Mouse (Mus musculus) midbrain, embryonic 15.5 days (tissue): ENCODE data around the gene Olfr247. TPM values are rescaled to one million over a fixed set of nuclear protein-coding genes. Genes with fewer than 3 reads are reported as not detected.
"Not testable (repeated sequence)": the region's sequence is repeated elsewhere in the genome, so short reads cannot be mapped to it uniquely, and the experiment has no call there.

Source experiments
- ATAC-seq: fragments of 200-750 bp; cut with Nextera tagmentation; replicated peaks from 2 replicates; pipeline ENCODE4 v1.8.0; 2017; ENCODE audit warnings: moderate TSS enrichment
- H3K27ac ChIP-seq: fragments of 300-500 bp; sonication (generic); 2 replicates; pipeline ENCODE4 v1.5.1; 2015; ENCODE audit warnings: mild to moderate bottlenecking, inconsistent platforms
- H3K27me3 ChIP-seq: fragments of 300-500 bp; sonication (generic); replicated peaks from 2 replicates; pipeline ENCODE4 v1.6.1; 2015; ENCODE audit warnings: inconsistent platforms
- H3K36me3 ChIP-seq: fragments of 300-500 bp; sonication (generic); replicated peaks from 2 replicates; pipeline ENCODE4 v1.6.1; 2015; ENCODE audit warnings: inconsistent platforms
- H3K4me1 ChIP-seq: fragments of 300-500 bp; sonication (generic); 2 replicates; pipeline ENCODE4 v1.6.1; 2015; ENCODE audit warnings: inconsistent platforms
- H3K4me2 ChIP-seq: fragments of 300-500 bp; sonication (generic); 2 replicates; pipeline ENCODE4 v1.6.1; 2015; ENCODE audit warnings: inconsistent platforms, mild to moderate bottlenecking, moderate library complexity
- H3K4me3 ChIP-seq: fragments of 300-500 bp; sonication (generic); 2 replicates; pipeline ENCODE4 v1.5.1; 2015; ENCODE audit warnings: mild to moderate bottlenecking, inconsistent platforms
- H3K9ac ChIP-seq: fragments of 300-500 bp; sonication (generic); 2 replicates; pipeline ENCODE4 v1.6.1; 2015; ENCODE audit warnings: mild to moderate bottlenecking, inconsistent platforms
- H3K9me3 ChIP-seq: fragments of 300-500 bp; sonication (generic); 2 replicates; pipeline ENCODE4 v1.6.1; 2016; ENCODE audit warnings: inconsistent platforms
- WGBS: fragments of 180-500 bp; shearing (Covaris S2); methylation state at CpG from one replicate; pipeline ENCODE4 v1.1.7; 2015; ENCODE audit warnings: mixed read lengths; 5-methylcytosine and 5-hydroxymethylcytosine counted together
- polyA plus RNA-seq: library from polyadenylated mRNA; unstranded; fragments of >200 nt; fragmentation: Nextera tagmentation; extraction: Ambion mirVana; gene quantifications from 2 replicates; pipeline ENCODE4 v1.2.1, GENCODE M21; 2015

Olfr247 gene
- polyA plus RNA-seq = not detected in 2 replicates

- H3K9ac ChIP-seq, H3K9me3 ChIP-seq, H3K4me3 ChIP-seq, H3K36me3 ChIP-seq, H3K27me3 ChIP-seq, ATAC-seq, H3K27ac ChIP-seq, H3K4me1 ChIP-seq, H3K4me2 ChIP-seq: not testable (repeated sequence)
- WGBS = no CpG with 5 or more reads among the region's 2 CpGs
These were observed at the start of gene Olfr247 for GRCm38 (mm10) chr10:129976040-129976439. Olfr247 (minus strand) TSS chr10:129976140.

GRCm38 (mm10) chr10:130012321-130012720 is 36.4 kb upstream of the Olfr247 start, which contains the start of gene Olfr820:
Olfr820 (plus strand) TSS chr10:130012621.
- H3K4me1 ChIP-seq = no peaks in the 10 kb centered on the region
- H3K27ac ChIP-seq = no peak within 1 kb of the TSS
- H3K36me3 ChIP-seq = no peaks in the 10 kb centered on the region
- no peaks in the 10 kb centered on the region for H3K9me3 ChIP-seq
- no peak within 1 kb of the TSS for H3K9ac ChIP-seq
- no peaks in the 10 kb centered on the region for H3K27me3 ChIP-seq
- H3K4me3 ChIP-seq = no peak within 1 kb of the TSS
- H3K4me2 ChIP-seq = no peak within 1 kb of the TSS
- no peak for ATAC-seq

GRCm38 (mm10) chr10:130005366-130005765 is 29.4 kb upstream of the Olfr247 start:
- ATAC-seq, H3K27ac ChIP-seq, H3K36me3 ChIP-seq, H3K27me3 ChIP-seq, H3K4me3 ChIP-seq, H3K4me1 ChIP-seq, H3K9me3 ChIP-seq, H3K4me2 ChIP-seq, H3K9ac ChIP-seq: not testable (repeated sequence)
- WGBS = 82% methylated on average over 4 of the region's 4 CpGs

GRCm38 (mm10) chr10:130004104-130004503 is 28.2 kb upstream of the Olfr247 start:
- WGBS = 84% methylated on average over 4 of the region's 4 CpGs
- H3K27me3 ChIP-seq, H3K27ac ChIP-seq, H3K4me1 ChIP-seq, H3K4me3 ChIP-seq, H3K4me2 ChIP-seq, H3K9ac ChIP-seq, H3K36me3 ChIP-seq, ATAC-seq, H3K9me3 ChIP-seq: not testable (repeated sequence)

- not testable (repeated sequence) for H3K27me3 ChIP-seq, H3K9ac ChIP-seq, H3K4me1 ChIP-seq, H3K4me2 ChIP-seq, H3K4me3 ChIP-seq, H3K36me3 ChIP-seq, ATAC-seq, H3K9me3 ChIP-seq, H3K27ac ChIP-seq
- WGBS = no CpG with 5 or more reads among the region's 1 CpGs
These were observed 9.0 kb upstream of the Olfr247 start, which contains the start of gene Gm10310 for GRCm38 (mm10) chr10:129984962-129985361. Gm10310 (minus strand) TSS chr10:129985062.

- WGBS = no CpG with 5 or more reads among the region's 3 CpGs
- ATAC-seq, H3K4me1 ChIP-seq, H3K9ac ChIP-seq, H3K4me3 ChIP-seq, H3K27ac ChIP-seq, H3K9me3 ChIP-seq, H3K27me3 ChIP-seq, H3K36me3 ChIP-seq, H3K4me2 ChIP-seq: not testable (repeated sequence)
These were observed 5.9 kb upstream of the Olfr247 start for GRCm38 (mm10) chr10:129981867-129982266.

- not testable (repeated sequence) for H3K9ac ChIP-seq, ATAC-seq
These were observed 2.9 kb downstream of the Olfr247 start for GRCm38 (mm10) chr10:129972994-129973393.

GRCm38 (mm10) chr10:129967166-129967565 is 8.8 kb downstream of the Olfr247 start, which contains the start of gene Olfr819:
Olfr819 (minus strand) TSS chr10:129967266.
- H3K4me2 ChIP-seq, H3K36me3 ChIP-seq, H3K27ac ChIP-seq, H3K9ac ChIP-seq, H3K9me3 ChIP-seq, H3K4me3 ChIP-seq, ATAC-seq, H3K4me1 ChIP-seq, H3K27me3 ChIP-seq: not testable (repeated sequence)
- 77% methylated on average over 2 of the region's 2 CpGs for WGBS

More at GRCm38 (mm10) chr10:129972994-129973393, 2.9 kb downstream of the Olfr247 start:
- H3K4me2 ChIP-seq, H3K27ac ChIP-seq, H3K27me3 ChIP-seq, H3K9me3 ChIP-seq, H3K4me3 ChIP-seq, H3K36me3 ChIP-seq, H3K4me1 ChIP-seq: not testable (repeated sequence)
- no CpG with 5 or more reads among the region's 3 CpGs for WGBS

DNA sequence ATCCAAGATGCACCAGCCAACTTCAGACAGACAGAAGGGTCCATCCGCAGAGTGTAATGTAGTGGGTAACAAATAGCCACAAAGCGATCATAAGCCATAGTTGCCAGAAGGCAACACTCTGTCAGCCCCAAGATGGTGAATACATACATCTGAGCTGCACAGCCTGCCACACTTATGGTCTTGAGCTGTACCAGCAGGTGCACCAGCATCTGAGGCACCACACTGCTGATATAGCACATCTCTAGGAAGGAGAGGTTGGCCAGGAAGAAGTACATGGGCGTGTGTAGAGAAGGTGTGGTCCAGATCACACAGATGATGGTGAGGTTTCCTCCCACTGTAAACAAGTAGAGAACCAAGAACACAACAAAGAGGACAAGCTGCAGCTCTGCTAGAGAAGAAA is 9.7 kb downstream of the Olfr247 start:
- WGBS = 97% methylated on average over 2 of the region's 3 CpGs

DNA sequence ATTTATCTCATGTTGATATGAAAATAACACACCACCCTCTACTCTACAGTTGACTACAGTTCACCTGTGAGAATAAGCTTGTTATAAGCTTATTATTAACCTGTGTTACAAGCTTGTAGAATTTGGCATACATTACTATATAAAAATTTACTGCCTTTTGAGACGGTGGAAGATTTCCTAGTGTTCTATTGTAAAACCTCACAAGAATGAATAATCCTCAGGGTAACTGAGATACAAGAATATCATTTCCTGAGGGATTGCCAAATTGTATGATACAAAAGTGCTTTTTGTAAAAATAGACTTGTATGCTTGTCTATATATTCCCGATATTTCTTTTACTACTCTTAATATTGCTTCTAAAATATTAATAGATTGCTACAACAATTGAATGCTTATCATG is 26.9 kb downstream of the Olfr247 start, which contains the start of gene Olfr818:
Gene Olfr818, minus strand, starts transcription at position 101 of the 400 bp plus-strand sequence.
- no peak within 1 kb of the TSS for H3K4me2 ChIP-seq
- 96% methylated on average over 2 of the region's 2 CpGs for WGBS

More for the DNA sequence above, 9.7 kb downstream of the Olfr247 start:
- H3K9ac ChIP-seq, H3K4me2 ChIP-seq, H3K9me3 ChIP-seq, H3K27me3 ChIP-seq, H3K27ac ChIP-seq, H3K4me1 ChIP-seq, ATAC-seq, H3K36me3 ChIP-seq, H3K4me3 ChIP-seq: not testable (repeated sequence)

More for the DNA sequence above, 26.9 kb downstream of the Olfr247 start, which contains the start of gene Olfr818:
- no peak within 1 kb of the TSS for H3K4me3 ChIP-seq
- H3K9me3 ChIP-seq = no peaks in the 10 kb centered on the region
- ATAC-seq = no peak
- H3K27me3 ChIP-seq = no peaks in the 10 kb centered on the region
- no peak within 1 kb of the TSS for H3K27ac ChIP-seq
- no peak within 1 kb of the TSS for H3K9ac ChIP-seq
- no peaks in the 10 kb centered on the region for H3K4me1 ChIP-seq
- no peaks in the 10 kb centered on the region for H3K36me3 ChIP-seq

Other genes with a start within 250 kb of the Olfr247 start
- gene Olfr805, start 246.8 kb downstream of the Olfr247 start, polyA plus RNA-seq = not detected in 2 replicates
- gene Olfr806, start 234.2 kb downstream of the Olfr247 start, polyA plus RNA-seq = not detected in 2 replicates
- not detected in 2 replicates for gene Olfr807, start 218.3 kb downstream of the Olfr247 start, polyA plus RNA-seq
- gene Olfr808, start 210.7 kb downstream of the Olfr247 start, polyA plus RNA-seq = not detected in 2 replicates
- not detected in 2 replicates for gene Olfr809, start 201.5 kb downstream of the Olfr247 start, polyA plus RNA-seq
- gene Olfr810, start 181.2 kb downstream of the Olfr247 start, polyA plus RNA-seq = not detected in 2 replicates
- not detected in 2 replicates for gene Olfr811, start 171.7 kb downstream of the Olfr247 start, polyA plus RNA-seq
- gene Olfr812, start 130.0 kb downstream of the Olfr247 start, polyA plus RNA-seq = not detected in 2 replicates
- gene Olfr813, start 120.8 kb downstream of the Olfr247 start, polyA plus RNA-seq = not detected in 2 replicates
- not detected in 2 replicates for gene Olfr814, start 96.3 kb downstream of the Olfr247 start, polyA plus RNA-seq
- gene Olfr815, start 70.3 kb downstream of the Olfr247 start, polyA plus RNA-seq = not detected in 2 replicates
- not detected in 2 replicates for gene Olfr816, start 60.5 kb downstream of the Olfr247 start, polyA plus RNA-seq
- gene Olfr818, start 27.0 kb downstream of the Olfr247 start, polyA plus RNA-seq = not detected in 2 replicates
- gene Olfr819, start 8.9 kb downstream of the Olfr247 start, polyA plus RNA-seq = not detected in 2 replicates
- not detected in 2 replicates for gene Gm10310, start 8.9 kb upstream of the Olfr247 start, polyA plus RNA-seq
- not detected in 2 replicates for gene Olfr820, start 36.5 kb upstream of the Olfr247 start, polyA plus RNA-seq
- not detected in 2 replicates for gene Olfr821, start 54.2 kb upstream of the Olfr247 start, polyA plus RNA-seq
- not detected in 2 replicates for gene Olfr822, start 95.1 kb upstream of the Olfr247 start, polyA plus RNA-seq
- gene Olfr823, start 139.2 kb upstream of the Olfr247 start, polyA plus RNA-seq = not detected in 2 replicates
- gene Olfr824, start 153.9 kb upstream of the Olfr247 start, polyA plus RNA-seq = not detected in 2 replicates
- not detected in 2 replicates for gene Olfr825, start 190.6 kb upstream of the Olfr247 start, polyA plus RNA-seq
- not detected in 2 replicates for gene Olfr826, start 208.0 kb upstream of the Olfr247 start, polyA plus RNA-seq
- not detected in 2 replicates for gene Olfr827, start 238.3 kb upstream of the Olfr247 start, polyA plus RNA-seq